Comparison of ENCODE assay signal across 8 mouse cellular contexts in the genomic region with DNA sequence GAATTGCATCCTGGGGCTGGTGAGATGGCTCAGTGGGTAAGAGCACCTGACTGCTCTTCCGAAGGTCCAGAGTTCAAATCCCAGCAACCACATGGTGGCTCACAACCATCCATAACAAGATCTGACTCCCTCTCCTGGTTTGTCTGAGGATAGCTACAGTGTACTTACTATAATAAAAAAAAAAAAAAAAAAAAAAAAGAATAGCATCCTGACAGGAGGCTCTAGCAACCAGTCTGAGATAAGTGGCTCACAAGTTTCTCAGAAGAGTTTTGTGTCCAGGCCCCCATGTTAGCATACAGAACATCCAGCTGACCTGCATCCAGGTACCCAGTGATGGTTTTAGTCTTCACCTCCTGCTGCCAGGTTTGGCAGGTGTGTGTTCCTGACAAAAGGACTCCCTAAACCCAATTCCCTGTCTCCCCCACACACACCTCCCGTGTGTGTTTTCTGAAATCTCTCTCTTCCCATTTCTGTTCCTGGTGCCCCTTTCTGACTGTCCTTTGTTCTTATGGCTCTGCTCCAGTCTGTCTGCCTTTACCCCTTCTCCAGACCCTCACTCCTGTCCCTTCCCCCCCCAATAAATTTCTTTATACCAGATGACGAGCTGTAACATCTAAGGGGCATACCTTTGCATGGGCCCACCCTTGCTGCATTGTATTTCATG. TPM values are rescaled to one million over a fixed set of nuclear protein-coding genes. Genes with fewer than 3 reads are reported as not detected.
A peak's percentile ranks its signal among the peaks of the same experiment; 100 is the strongest.
DNase-seq lines count a peak whose midpoint lies in the region; ATAC-seq and TF ChIP-seq lines count a peak whose summit lies in the region.

No protein-coding gene starts in this region.

- H3K4me2 ChIP-seq in kidney, postnatal 0 days (ENCODE audit: low read length) = peak overlapping the region; percentile 92
- peak overlapping the region; percentile 90 for H3K4me2 ChIP-seq in midbrain, embryonic 13.5 days (replicated peaks)

- WGBS in kidney, postnatal 0 days = 30% methylated on average over 3 of the region's 3 CpGs
- 59% methylated on average over 3 of the region's 3 CpGs for WGBS in hindbrain, embryonic 10.5 days
- WGBS in midbrain, embryonic 13.5 days = 55% methylated on average over 3 of the region's 3 CpGs

- no peaks in the 10 kb centered on the region for H3K9me3 ChIP-seq in kidney, postnatal 0 days (replicated peaks; ENCODE audit: low read length)
- H3K9me3 ChIP-seq in hindbrain, embryonic 10.5 days = no peaks in the 10 kb centered on the region
- H3K9me3 ChIP-seq in midbrain, embryonic 13.5 days = no peaks in the 10 kb centered on the region

- no peak for DNase-seq in kidney, postnatal 0 days (ENCODE audit: low spot score)
- no peak for DNase-seq in kidney, postnatal 10 days
- no peak for DNase-seq in hindbrain, embryonic 10.5 days (ENCODE audit: low spot score)
- no peak for DNase-seq in left cerebral cortex, adult 9 months (ENCODE audit: low spot score in 2 of 2)
- no peak for DNase-seq in urinary bladder, postnatal 14 days (ENCODE audit: low spot score)
- DNase-seq in kidney, postnatal 25 days = no peak

- peak; percentile 36 for TF ChIP-seq CTCF in kidney, postnatal 0 days (IDR thresholded peaks at IDR 0.05; ENCODE audit: low read depth)

- no peak for ATAC-seq in kidney, postnatal 0 days (replicated peaks; ENCODE audit: low FRiP score, low read depth)
- no peak for ATAC-seq in midbrain, embryonic 13.5 days

- peak overlapping the region; percentile 47 for H3K4me3 ChIP-seq in kidney, postnatal 0 days (replicated peaks; ENCODE audit: low read depth, low read length)
- H3K4me3 ChIP-seq in brown adipose tissue, adult 24 weeks (ENCODE audit: insufficient read depth, low read depth, low read length) = peak overlapping the region; percentile 70; the same call in 1 of the 2 replicates
- peak overlapping the region; percentile 90 for H3K4me3 ChIP-seq in hindbrain, embryonic 10.5 days
- peak overlapping the region; percentile 82 for H3K4me3 ChIP-seq in midbrain, embryonic 13.5 days (replicated peaks)

- peak overlapping the region; percentile 99 for H3K9ac ChIP-seq in kidney, postnatal 0 days (ENCODE audit: low read depth, low read length)
- peak overlapping the region; percentile 63 for H3K9ac ChIP-seq in midbrain, embryonic 13.5 days (replicated peaks)

- no peaks in the 10 kb centered on the region for H3K27me3 ChIP-seq in kidney, postnatal 0 days (ENCODE audit: insufficient read depth, low read length)
- no peaks in the 10 kb centered on the region for H3K27me3 ChIP-seq in hindbrain, embryonic 10.5 days (ENCODE audit: insufficient read depth, poor library complexity, severe bottlenecking)
- no peaks in the 10 kb centered on the region for H3K27me3 ChIP-seq in midbrain, embryonic 13.5 days

- peak overlapping the region; percentile 100 for H3K27ac ChIP-seq in kidney, postnatal 0 days
- peak overlapping the region; percentile 100 for H3K27ac ChIP-seq in brown adipose tissue, adult 24 weeks (replicated peaks; ENCODE audit: low read depth, low read length)
- peak overlapping the region; percentile 98 for H3K27ac ChIP-seq in hindbrain, embryonic 10.5 days
- peak overlapping the region; percentile 100 for H3K27ac ChIP-seq in midbrain, embryonic 13.5 days

- peaks cover 11% of the 10 kb centered on the region for H3K4me1 ChIP-seq in kidney, postnatal 0 days (replicated peaks; ENCODE audit: insufficient read depth, low read length)
- H3K4me1 ChIP-seq in brown adipose tissue, adult 24 weeks (ENCODE audit: control insufficient read depth, insufficient read depth, insufficient read length, low read length) = peaks cover 9% of the 10 kb centered on the region; the same call in 1 of the 2 replicates
- H3K4me1 ChIP-seq in hindbrain, embryonic 10.5 days (replicated peaks) = peaks cover 15% of the 10 kb centered on the region
- H3K4me1 ChIP-seq in midbrain, embryonic 13.5 days (replicated peaks) = peaks cover 13% of the 10 kb centered on the region

- no peaks in the 10 kb centered on the region for H3K36me3 ChIP-seq in kidney, postnatal 0 days (ENCODE audit: insufficient read depth, low read length)
- H3K36me3 ChIP-seq in hindbrain, embryonic 10.5 days = no peaks in the 10 kb centered on the region
- no peaks in the 10 kb centered on the region for H3K36me3 ChIP-seq in midbrain, embryonic 13.5 days

RNA-seq across cellular contexts. Expression of gene Zc3h4, which starts 2.2 kb away (rescaled TPM):
- polyA plus RNA-seq in kidney, postnatal 0 days (2015; fragmentation: Nextera tagmentation; extraction: Ambion mirVana) = 9.6 and 10.4 TPM in 2 replicates
- polyA plus RNA-seq in brown adipose tissue, adult 24 weeks (2012; ENCODE audit: insufficient read depth, insufficient read length, missing spikeins) = 11.0 and 12.2 TPM in 2 replicates
- polyA plus RNA-seq in hindbrain, embryonic 10.5 days (2016; fragmentation: Nextera tagmentation; extraction: Ambion mirVana) = 20.5 and 23.0 TPM in 2 replicates
- polyA plus RNA-seq in midbrain, embryonic 13.5 days (2015; fragmentation: Nextera tagmentation; extraction: Ambion mirVana) = 18.2 and 22.1 TPM in 2 replicates

RNA-seq across cellular contexts. Expression of gene Sae1, which starts 10.9 kb away (rescaled TPM):
- 184 and 212 TPM in 2 replicates for polyA plus RNA-seq in kidney, postnatal 0 days (2015; fragmentation: Nextera tagmentation; extraction: Ambion mirVana)
- polyA plus RNA-seq in brown adipose tissue, adult 24 weeks (2012; ENCODE audit: insufficient read depth, insufficient read length, missing spikeins) = 22.5 and 31.0 TPM in 2 replicates
- 371 and 455 TPM in 2 replicates for polyA plus RNA-seq in hindbrain, embryonic 10.5 days (2016; fragmentation: Nextera tagmentation; extraction: Ambion mirVana)
- polyA plus RNA-seq in midbrain, embryonic 13.5 days (2015; fragmentation: Nextera tagmentation; extraction: Ambion mirVana) = 267 and 272 TPM in 2 replicates

RNA-seq across cellular contexts. Expression of gene Tmem160, which starts 54.1 kb away (rescaled TPM):
- polyA plus RNA-seq in kidney, postnatal 0 days (2015; fragmentation: Nextera tagmentation; extraction: Ambion mirVana) = 74.2 and 81.9 TPM in 2 replicates
- polyA plus RNA-seq in brown adipose tissue, adult 24 weeks (2012; ENCODE audit: insufficient read depth, insufficient read length, missing spikeins) = 58.0 and 62.4 TPM in 2 replicates
- 67.4 and 70.9 TPM in 2 replicates for polyA plus RNA-seq in hindbrain, embryonic 10.5 days (2016; fragmentation: Nextera tagmentation; extraction: Ambion mirVana)
- 48.1 and 59.4 TPM in 2 replicates for polyA plus RNA-seq in midbrain, embryonic 13.5 days (2015; fragmentation: Nextera tagmentation; extraction: Ambion mirVana)
